Mouse (Mus musculus) bone marrow macrophage, adult 2 months (primary cell): ENCODE measurements around the gene Hes5. TPM values are rescaled to one million over a fixed set of nuclear protein-coding genes. Genes with fewer than 3 reads are reported as not detected.

Source experiments
- H3K27ac ChIP-seq: 2 replicates; pipeline ENCODE4 v1.5.1; 2012; ENCODE audit warnings: low read depth, low read length; ENCODE audit not compliant: insufficient read depth
- H3K4me1 ChIP-seq: 2 replicates; pipeline ENCODE4 v1.6.1; 2012; ENCODE audit warnings: low read length; ENCODE audit not compliant: control insufficient read depth, insufficient read depth
- H3K4me3 ChIP-seq: 2 replicates; pipeline ENCODE4 v1.5.1; 2012; ENCODE audit warnings: mild to moderate bottlenecking, low read length, moderate library complexity; ENCODE audit not compliant: insufficient read depth
- CTCF ChIP-seq: IDR thresholded peaks from 2 replicates; pipeline ENCODE4 v1.5.1; 2012; ENCODE audit warnings: low read depth, mild to moderate bottlenecking, low read length, moderate library complexity
- POLR2A ChIP-seq: IDR thresholded peaks from 2 replicates; pipeline ENCODE4 v1.6.1; 2012; ENCODE audit warnings: mild to moderate bottlenecking, low read depth, low read length, borderline replicate concordance
- polyA plus RNA-seq: library from polyadenylated mRNA; stranded (reverse); fragments of >200 nt; gene quantifications from 2 replicates; pipeline ENCODE4 v1.2.4, GENCODE M21; 2012; ENCODE audit not compliant: missing spikeins, insufficient read depth, insufficient read length

Gene Hes5
- polyA plus RNA-seq, 1 experiment, result not detected

GRCm38 (mm10) chr4:154926969-154927898 is 33.5 kb upstream of the Hes5 start:
- H3K4me1 ChIP-seq, result peaks cover 36% of the 10 kb centered on the region
- TF ChIP-seq CTCF (no peak), POLR2A (no peak)
- H3K4me3 ChIP-seq, result peak overlapping the region; percentile 58
- peak overlapping the region; percentile 99 for H3K27ac ChIP-seq

- peaks cover 41% of the 10 kb centered on the region for H3K4me1 ChIP-seq
These were observed 32.8 kb upstream of the Hes5 start for GRCm38 (mm10) chr4:154927899-154928337.

GRCm38 (mm10) chr4:154928395-154929087 is 32.2 kb upstream of the Hes5 start, which contains the start of gene Tnfrsf14:
Gene Tnfrsf14 (minus strand): TSS chr4:154928563.
- H3K4me3 ChIP-seq, result peak within 1 kb of the TSS; percentile 58
- no peak for TF ChIP-seq POLR2A
- peaks cover 47% of the 10 kb centered on the region for H3K4me1 ChIP-seq

More at GRCm38 (mm10) chr4:154927899-154928337, 32.8 kb upstream of the Hes5 start:
- Histone ChIP-seq H3K27ac (peak overlapping the region; percentile 99), H3K4me3 (peak overlapping the region; percentile 58)
- TF ChIP-seq CTCF (no peak), POLR2A (no peak)

GRCm38 (mm10) chr4:154929088-154929660 is 31.5 kb upstream of the Hes5 start:
- peak overlapping the region; percentile 99 for H3K27ac ChIP-seq
- H3K4me3 ChIP-seq, result peak overlapping the region; percentile 58
- H3K4me1 ChIP-seq, result peaks cover 54% of the 10 kb centered on the region
- TF ChIP-seq CTCF, result no peak
- TF ChIP-seq POLR2A, result no peak

More at GRCm38 (mm10) chr4:154928395-154929087, 32.2 kb upstream of the Hes5 start, which contains the start of gene Tnfrsf14:
- peak within 1 kb of the TSS; percentile 99 for H3K27ac ChIP-seq

- H3K27ac ChIP-seq, result no peak overlapping the region
- peaks cover 54% of the 10 kb centered on the region for H3K4me1 ChIP-seq
- TF ChIP-seq POLR2A (no peak), CTCF (no peak)
These were observed 27.3 kb upstream of the Hes5 start for GRCm38 (mm10) chr4:154933306-154933907.

GRCm38 (mm10) chr4:154934800-154935199 is 25.9 kb upstream of the Hes5 start:
- Histone ChIP-seq H3K27ac (peak overlapping the region; percentile 73), H3K4me1 (peaks cover 45% of the 10 kb centered on the region)
- TF ChIP-seq CTCF (no peak), POLR2A (no peak)

More at GRCm38 (mm10) chr4:154933306-154933907, 27.3 kb upstream of the Hes5 start:
- H3K4me3 ChIP-seq, result no peak overlapping the region

GRCm38 (mm10) chr4:154935788-154936187 is 24.9 kb upstream of the Hes5 start:
- no peak for TF ChIP-seq CTCF
- TF ChIP-seq POLR2A, result no peak
- H3K27ac ChIP-seq, result peak overlapping the region; percentile 92

More at GRCm38 (mm10) chr4:154934800-154935199, 25.9 kb upstream of the Hes5 start:
- no peak overlapping the region for H3K4me3 ChIP-seq

GRCm38 (mm10) chr4:154936542-154937255 is 24.0 kb upstream of the Hes5 start:
- H3K4me1 ChIP-seq, result peaks cover 39% of the 10 kb centered on the region
- no peak overlapping the region for H3K27ac ChIP-seq
- no peak for TF ChIP-seq POLR2A
- TF ChIP-seq CTCF, result no peak
- H3K4me3 ChIP-seq, result no peak overlapping the region

More at GRCm38 (mm10) chr4:154935788-154936187, 24.9 kb upstream of the Hes5 start:
- Histone ChIP-seq H3K4me1 (peaks cover 39% of the 10 kb centered on the region), H3K4me3 (no peak overlapping the region)
